Mouse (Mus musculus) MEL (cell line): ENCODE results near the gene Rad21l.

Experiments used
- CHD1 ChIP-seq: IDR thresholded peaks from 2 replicates; pipeline ENCODE4 v1.6.1; 2012; ENCODE audit warnings: low read depth, mild to moderate bottlenecking, inconsistent platforms, low read length, improper control_type of control experiment
- CHD2 ChIP-seq: IDR thresholded peaks from 2 replicates; pipeline ENCODE4 v1.6.1; 2011; ENCODE audit warnings: low read length, improper control_type of control experiment
- CTCF ChIP-seq, 3 experiments: IDR thresholded peaks in 2 of 3; conservative IDR thresholded peaks in 1 of 3; 2 replicates each; pipeline ENCODE4 v1.5.1; 2011 to 2012; ENCODE audit warnings: low read length in 3 of 3, low read depth in 2 of 3, mild to moderate bottlenecking in 2 of 3, improper control_type of control experiment in 1 of 3, inconsistent platforms in 1 of 3, mixed read lengths in 1 of 3, moderate library complexity in 1 of 3; ENCODE audit not compliant: control insufficient read depth in 1 of 3, insufficient read depth in 1 of 3, poor library complexity in 1 of 3, severe bottlenecking in 1 of 3
- EP300 ChIP-seq, 2 experiments: IDR thresholded peaks; 2 replicates each; pipeline ENCODE4 v1.6.1; 2011; ENCODE audit warnings: improper control_type of control experiment in 2 of 2, low read length in 2 of 2, low read depth in 1 of 2, mild to moderate bottlenecking in 1 of 2
- MAFK ChIP-seq: IDR thresholded peaks from 2 replicates; pipeline ENCODE4 v1.6.1; 2011; ENCODE audit warnings: low read depth, mild to moderate bottlenecking, low read length, improper control_type of control experiment, borderline replicate concordance
- MXI1 ChIP-seq: IDR thresholded peaks from 2 replicates; pipeline ENCODE4 v1.6.1; 2011; ENCODE audit warnings: mild to moderate bottlenecking, low read depth, low read length, improper control_type of control experiment
- POLR2AphosphoS2 ChIP-seq: IDR thresholded peaks from 2 replicates; pipeline ENCODE4 v1.6.1; 2011; ENCODE audit warnings: low read length, improper control_type of control experiment
- RAD21 ChIP-seq: IDR thresholded peaks from 2 replicates; pipeline ENCODE4 v1.6.1; 2011; ENCODE audit warnings: mild to moderate bottlenecking, low read depth, low read length, improper control_type of control experiment
- TCF12 ChIP-seq: IDR thresholded peaks from 2 replicates; pipeline ENCODE4 v1.6.1; 2014; ENCODE audit warnings: low read depth, mild to moderate bottlenecking, inconsistent platforms, low read length, improper control_type of control experiment, moderate library complexity
- UBTF ChIP-seq: IDR thresholded peaks from 2 replicates; pipeline ENCODE4 v1.6.1; 2012; ENCODE audit warnings: low read depth, mild to moderate bottlenecking, inconsistent platforms, low read length, improper control_type of control experiment, moderate library complexity, borderline replicate concordance; ENCODE audit not compliant: insufficient read depth
- ZMIZ1 ChIP-seq: IDR thresholded peaks from 2 replicates; pipeline ENCODE4 v1.6.1; 2012; ENCODE audit warnings: low read depth, mild to moderate bottlenecking, inconsistent platforms, low read length, improper control_type of control experiment, moderate library complexity

DNA sequence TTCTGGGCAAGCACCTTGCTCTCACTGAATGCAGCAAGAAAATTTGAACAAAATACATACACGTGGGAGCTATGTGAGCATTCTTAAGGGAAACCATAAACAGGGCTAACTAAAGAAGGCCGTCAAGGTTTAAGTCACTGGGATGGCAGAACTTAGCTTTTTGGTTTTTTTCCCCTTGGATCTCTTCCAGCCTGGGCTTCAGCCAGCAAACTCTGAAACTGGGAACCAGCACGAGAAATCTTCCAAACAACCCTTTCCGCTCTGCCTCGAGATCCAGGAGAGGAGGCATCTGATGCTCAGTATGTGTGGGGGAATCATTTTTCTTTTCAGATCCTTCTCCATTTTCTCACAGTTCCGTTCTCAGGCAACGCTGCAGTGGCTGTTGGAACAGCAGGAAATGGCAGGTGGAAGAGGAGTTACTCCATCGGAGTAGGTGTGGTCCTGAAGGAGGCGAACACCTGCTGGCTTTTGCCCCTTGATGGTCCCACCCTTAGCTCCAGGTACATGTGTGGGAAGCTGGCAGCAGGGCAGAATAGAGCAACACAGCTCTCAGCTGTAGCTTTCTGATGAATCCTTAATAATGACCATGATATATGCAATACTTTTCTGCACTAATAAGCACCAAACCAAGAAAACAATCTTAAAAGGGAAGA is 32.8 kb downstream of the Rad21l start:
- TF ChIP-seq ZMIZ1 (no peak), CHD1 (no peak), TCF12 (no peak), POLR2AphosphoS2 (no peak), CTCF (IDR thresholded peaks at IDR 0.05 in 2 of 3, conservative IDR thresholded peaks at IDR 0.05 in 1 of 3; ENCODE audit: control insufficient read depth in 1 of 3, insufficient read depth in 1 of 3, low read depth in 2 of 3, low read length in 3 of 3, poor library complexity in 1 of 3, severe bottlenecking in 1 of 3) (no peak), MAFK (no peak), RAD21 (no peak), UBTF (no peak), MXI1 (no peak), CHD2 (no peak), EP300 (IDR thresholded peaks at IDR 0.05; ENCODE audit: low read depth in 1 of 2, low read length in 2 of 2) (no peak)
